Mouse (Mus musculus) MEL (cell line): ENCODE data around the gene Flad1. TPM values are rescaled to one million over a fixed set of nuclear protein-coding genes. Genes with fewer than 3 reads are reported as not detected.

Experiments used
- DNase-seq: peaks from one replicate; pipeline ENCODE4 v3.0.0; 2011; ENCODE audit warnings: low read depth, low spot score
- H3K27ac ChIP-seq: 2 replicates; pipeline ENCODE4 v1.5.1; 2012; ENCODE audit warnings: low read depth, mild to moderate bottlenecking, control low read depth, low read length, moderate library complexity; ENCODE audit not compliant: control insufficient read depth
- H3K27me3 ChIP-seq, 2 experiments: fragments of 150-350 bp in 1 of 2; sonication (generic) in 1 of 2; 2 replicates each; pipeline ENCODE4 v1.6.1; 2012; ENCODE audit warnings: low read length in 2 of 2, mild to moderate bottlenecking in 2 of 2, improper control_type of control experiment in 1 of 2, moderate library complexity in 1 of 2; ENCODE audit not compliant: insufficient read depth in 2 of 2, control insufficient read depth in 1 of 2
- H3K36me3 ChIP-seq, 2 experiments: 2 replicates each; pipeline ENCODE4 v1.6.1; 2012 to 2014; ENCODE audit warnings: low read length in 2 of 2, improper control_type of control experiment in 1 of 2, inconsistent platforms in 1 of 2, mild to moderate bottlenecking in 1 of 2; ENCODE audit not compliant: insufficient read depth in 2 of 2, control insufficient read depth in 1 of 2
- H3K4me1 ChIP-seq, 2 experiments: fragments of 150-350 bp in 1 of 2; sonication (generic) in 1 of 2; 2 replicates each; pipeline ENCODE4 v1.6.1; 2012; ENCODE audit warnings: low read length in 2 of 2, improper control_type of control experiment in 1 of 2, mild to moderate bottlenecking in 1 of 2; ENCODE audit not compliant: insufficient read depth in 2 of 2, control insufficient read depth in 1 of 2
- H3K4me3 ChIP-seq, 2 experiments: fragments of 150-350 bp in 1 of 2; sonication (generic) in 1 of 2; 2 replicates each; pipeline ENCODE4 v1.5.1; 2012; ENCODE audit warnings: low read depth in 2 of 2, low read length in 2 of 2, mild to moderate bottlenecking in 2 of 2, moderate library complexity in 2 of 2, control low read depth in 1 of 2, improper control_type of control experiment in 1 of 2; ENCODE audit not compliant: control insufficient read depth in 1 of 2, insufficient read depth in 1 of 2
- H3K79me2 ChIP-seq: 2 replicates; pipeline ENCODE4 v1.6.1; 2012; ENCODE audit warnings: mild to moderate bottlenecking, low read length, moderate library complexity; ENCODE audit not compliant: control insufficient read depth, poor library complexity, insufficient read depth
- H3K9ac ChIP-seq: 2 replicates; pipeline ENCODE4 v1.6.1; 2012; ENCODE audit warnings: low read depth, mild to moderate bottlenecking, control low read depth, low read length, moderate library complexity; ENCODE audit not compliant: control insufficient read depth, poor library complexity, severe bottlenecking
- H3K9me3 ChIP-seq: fragments of 150-350 bp; sonication (generic); replicated peaks from 2 replicates; pipeline ENCODE4 v1.6.1; 2012; ENCODE audit warnings: mild to moderate bottlenecking, low read length, improper control_type of control experiment, moderate library complexity; ENCODE audit not compliant: insufficient read depth
- BHLHE40 ChIP-seq: IDR thresholded peaks from 2 replicates; pipeline ENCODE4 v1.6.1; 2012; ENCODE audit warnings: low read depth, mild to moderate bottlenecking, inconsistent platforms, low read length, improper control_type of control experiment, borderline replicate concordance
- CHD1 ChIP-seq: IDR thresholded peaks from 2 replicates; pipeline ENCODE4 v1.6.1; 2012; ENCODE audit warnings: low read depth, mild to moderate bottlenecking, inconsistent platforms, low read length, improper control_type of control experiment
- CTCF ChIP-seq, 3 experiments: IDR thresholded peaks in 2 of 3; conservative IDR thresholded peaks in 1 of 3; 2 replicates each; pipeline ENCODE4 v1.5.1; 2011 to 2012; ENCODE audit warnings: low read length in 3 of 3, low read depth in 2 of 3, mild to moderate bottlenecking in 2 of 3, improper control_type of control experiment in 1 of 3, inconsistent platforms in 1 of 3, mixed read lengths in 1 of 3, moderate library complexity in 1 of 3; ENCODE audit not compliant: control insufficient read depth in 1 of 3, insufficient read depth in 1 of 3, poor library complexity in 1 of 3, severe bottlenecking in 1 of 3
- E2F4 ChIP-seq: IDR thresholded peaks from 2 replicates; pipeline ENCODE4 v1.6.1; 2011; ENCODE audit warnings: low read depth, low read length, improper control_type of control experiment, borderline replicate concordance
- ELF1 ChIP-seq: IDR thresholded peaks from 2 replicates; pipeline ENCODE4 v1.6.1; 2014; ENCODE audit warnings: low read depth, mild to moderate bottlenecking, inconsistent platforms, low read length, improper control_type of control experiment, moderate library complexity
- EP300 ChIP-seq, 2 experiments: IDR thresholded peaks; 2 replicates each; pipeline ENCODE4 v1.6.1; 2011; ENCODE audit warnings: improper control_type of control experiment in 2 of 2, low read length in 2 of 2, low read depth in 1 of 2, mild to moderate bottlenecking in 1 of 2
- ETS1 ChIP-seq: IDR thresholded peaks from 2 replicates; pipeline ENCODE4 v1.6.1; 2012; ENCODE audit warnings: low read depth, mild to moderate bottlenecking, inconsistent platforms, low read length, improper control_type of control experiment, moderate library complexity
- GATA1 ChIP-seq: IDR thresholded peaks from 2 replicates; pipeline ENCODE4 v1.6.1; 2011; ENCODE audit warnings: low read depth, low read length, improper control_type of control experiment
- HCFC1 ChIP-seq: IDR thresholded peaks from 2 replicates; pipeline ENCODE4 v1.6.1; 2012; ENCODE audit warnings: low read depth, mild to moderate bottlenecking, inconsistent platforms, low read length, improper control_type of control experiment, moderate library complexity
- KAT2A ChIP-seq: conservative IDR thresholded peaks from 2 replicates; pipeline ENCODE4 v1.6.1; 2012; ENCODE audit warnings: low read depth, low read length, improper control_type of control experiment, inconsistent platforms
- MAFK ChIP-seq: IDR thresholded peaks from 2 replicates; pipeline ENCODE4 v1.6.1; 2011; ENCODE audit warnings: low read depth, mild to moderate bottlenecking, low read length, improper control_type of control experiment, borderline replicate concordance
- MAX ChIP-seq: IDR thresholded peaks from 2 replicates; pipeline ENCODE4 v1.6.1; 2011; ENCODE audit warnings: low read length, improper control_type of control experiment
- MAZ ChIP-seq: IDR thresholded peaks from 2 replicates; pipeline ENCODE4 v1.6.1; 2012; ENCODE audit warnings: low read depth, mild to moderate bottlenecking, inconsistent platforms, low read length, improper control_type of control experiment
- MEF2A ChIP-seq: IDR thresholded peaks from 2 replicates; pipeline ENCODE4 v1.6.1; 2014; ENCODE audit warnings: low read depth, mild to moderate bottlenecking, inconsistent platforms, low read length, improper control_type of control experiment; ENCODE audit not compliant: poor library complexity, insufficient replicate concordance, severe bottlenecking; ENCODE audit errors: extremely low read depth
- MYB ChIP-seq: IDR thresholded peaks from 2 replicates; pipeline ENCODE4 v1.6.1; 2011; ENCODE audit warnings: mild to moderate bottlenecking, low read depth, low read length, improper control_type of control experiment
- MYC ChIP-seq: IDR thresholded peaks from 2 replicates; pipeline ENCODE4 v1.6.1; 2011; ENCODE audit warnings: low read depth, mild to moderate bottlenecking, low read length, improper control_type of control experiment, moderate library complexity
- NELFE ChIP-seq: IDR thresholded peaks from 2 replicates; pipeline ENCODE4 v1.6.1; 2011; ENCODE audit warnings: low read depth, low read length, improper control_type of control experiment
- NRF1 ChIP-seq: IDR thresholded peaks from 2 replicates; pipeline ENCODE4 v1.6.1; 2014; ENCODE audit warnings: low read depth, mild to moderate bottlenecking, inconsistent platforms, low read length, improper control_type of control experiment, moderate library complexity; ENCODE audit not compliant: poor library complexity, insufficient read depth, severe bottlenecking
- POLR2A ChIP-seq, 2 experiments: IDR thresholded peaks; 2 replicates each; pipeline ENCODE4 v1.6.1; 2011 to 2012; ENCODE audit warnings: low read length in 2 of 2, mild to moderate bottlenecking in 2 of 2, control low read depth in 1 of 2, improper control_type of control experiment in 1 of 2, low read depth in 1 of 2, moderate library complexity in 1 of 2; ENCODE audit not compliant: control insufficient read depth in 1 of 2, insufficient read depth in 1 of 2, poor library complexity in 1 of 2
- POLR2AphosphoS2 ChIP-seq: IDR thresholded peaks from 2 replicates; pipeline ENCODE4 v1.6.1; 2011; ENCODE audit warnings: low read length, improper control_type of control experiment
- RAD21 ChIP-seq: IDR thresholded peaks from 2 replicates; pipeline ENCODE4 v1.6.1; 2011; ENCODE audit warnings: mild to moderate bottlenecking, low read depth, low read length, improper control_type of control experiment
- SIN3A ChIP-seq: IDR thresholded peaks from 2 replicates; pipeline ENCODE4 v1.6.1; 2012; ENCODE audit warnings: low read length, improper control_type of control experiment, inconsistent platforms
- SMC3 ChIP-seq: IDR thresholded peaks from 2 replicates; pipeline ENCODE4 v1.6.1; 2011; ENCODE audit warnings: low read depth, low read length, improper control_type of control experiment
- TAL1 ChIP-seq: IDR thresholded peaks from 2 replicates; pipeline ENCODE4 v1.6.1; 2012; ENCODE audit warnings: mild to moderate bottlenecking, inconsistent platforms, low read length, moderate library complexity, mixed read lengths
- TBP ChIP-seq: IDR thresholded peaks from 2 replicates; pipeline ENCODE4 v1.8.0; 2011; ENCODE audit warnings: low read depth, low read length, improper control_type of control experiment
- TCF12 ChIP-seq: IDR thresholded peaks from 2 replicates; pipeline ENCODE4 v1.6.1; 2014; ENCODE audit warnings: low read depth, mild to moderate bottlenecking, inconsistent platforms, low read length, improper control_type of control experiment, moderate library complexity
- UBTF ChIP-seq: IDR thresholded peaks from 2 replicates; pipeline ENCODE4 v1.6.1; 2012; ENCODE audit warnings: low read depth, mild to moderate bottlenecking, inconsistent platforms, low read length, improper control_type of control experiment, moderate library complexity, borderline replicate concordance; ENCODE audit not compliant: insufficient read depth
- USF2 ChIP-seq, 2 experiments: IDR thresholded peaks; 2 replicates each; pipeline ENCODE4 v1.6.1; 2011 to 2012; ENCODE audit warnings: improper control_type of control experiment in 2 of 2, low read length in 2 of 2, borderline replicate concordance in 1 of 2, inconsistent platforms in 1 of 2, low read depth in 1 of 2, mild to moderate bottlenecking in 1 of 2; ENCODE audit not compliant: insufficient read depth in 1 of 2
- ZC3H11A ChIP-seq: IDR thresholded peaks from 2 replicates; pipeline ENCODE4 v1.6.1; 2012; ENCODE audit warnings: low read depth, mild to moderate bottlenecking, inconsistent platforms, low read length, improper control_type of control experiment
- ZKSCAN1 ChIP-seq: IDR thresholded peaks from 2 replicates; pipeline ENCODE4 v1.6.1; 2012; ENCODE audit warnings: low read depth, mild to moderate bottlenecking, inconsistent platforms, low read length, improper control_type of control experiment, moderate library complexity
- polyA plus RNA-seq, 2 experiments: library from polyadenylated mRNA; stranded (reverse) in 1 of 2; unstranded in 1 of 2; fragments of >175 nt in 1 of 2; fragments of >200 nt in 1 of 2; gene quantifications; 2 replicates each; pipeline versions ENCODE4 v1.2.1 to v1.2.4; 2012; ENCODE audit warnings: low replicate concordance in 2 of 2, low read depth in 1 of 2; ENCODE audit not compliant: insufficient read length in 2 of 2, insufficient read depth in 1 of 2, missing spikeins in 1 of 2
- total RNA-seq: library from RNA; depleted of rRNA; stranded (reverse); fragments of 300-350 nt; gene quantifications from 2 replicates; pipeline ENCODE4 v1.2.3, GENCODE M21; 2012

The Flad1 gene
- total and polyA plus RNA-seq, 3 experiments, result 42.9 to 54.2 TPM; not detected in 1

GRCm38 (mm10) chr3:89410864-89411263 is 806 bp downstream of the Flad1 start:
- peak overlapping the region; percentile 89 for H3K9ac ChIP-seq
- no peak for TF ChIP-seq MYC
- no peak for TF ChIP-seq ELF1
- no peak for TF ChIP-seq MYB
- no peak for TF ChIP-seq GATA1
- no peak for TF ChIP-seq MAZ
- TF ChIP-seq TCF12, result no peak
- no peak for TF ChIP-seq SMC3
- no peak for TF ChIP-seq TBP
- no peak for TF ChIP-seq RAD21
- TF ChIP-seq EP300 (IDR thresholded peaks at IDR 0.05; ENCODE audit: low read depth in 1 of 2, low read length in 2 of 2), result no peak
- no peak for TF ChIP-seq BHLHE40
- TF ChIP-seq SIN3A, result no peak
- TF ChIP-seq NELFE, result no peak
- no peak for TF ChIP-seq USF2 (IDR thresholded peaks at IDR 0.05; ENCODE audit: borderline replicate concordance in 1 of 2, insufficient read depth in 1 of 2, low read depth in 1 of 2, low read length in 2 of 2)
- no peak for TF ChIP-seq ZC3H11A
- TF ChIP-seq HCFC1, result no peak
- TF ChIP-seq ETS1, result no peak
- no peak for TF ChIP-seq E2F4
- no peak for TF ChIP-seq CHD1
- TF ChIP-seq MEF2A, result no peak
- no peak for DNase-seq
- no peaks in the 10 kb centered on the region for H3K9me3 ChIP-seq
- H3K36me3 ChIP-seq, result peaks cover 4 to 14% of the 10 kb centered on the region in 2 experiments; a peak in 3 of 4 replicates
- H3K27ac ChIP-seq, result peak overlapping the region; percentile 82; the same call in 1 of the 2 replicates
- peaks cover 0 to 8% of the 10 kb centered on the region in 2 experiments; a peak in 2 of 4 replicates for H3K4me1 ChIP-seq
- peak overlapping the region; percentile 52 to 92 for H3K4me3 ChIP-seq
- H3K79me2 ChIP-seq, result peaks cover 12% of the 10 kb centered on the region
- H3K27me3 ChIP-seq, result no peaks in the 10 kb centered on the region

DNA sequence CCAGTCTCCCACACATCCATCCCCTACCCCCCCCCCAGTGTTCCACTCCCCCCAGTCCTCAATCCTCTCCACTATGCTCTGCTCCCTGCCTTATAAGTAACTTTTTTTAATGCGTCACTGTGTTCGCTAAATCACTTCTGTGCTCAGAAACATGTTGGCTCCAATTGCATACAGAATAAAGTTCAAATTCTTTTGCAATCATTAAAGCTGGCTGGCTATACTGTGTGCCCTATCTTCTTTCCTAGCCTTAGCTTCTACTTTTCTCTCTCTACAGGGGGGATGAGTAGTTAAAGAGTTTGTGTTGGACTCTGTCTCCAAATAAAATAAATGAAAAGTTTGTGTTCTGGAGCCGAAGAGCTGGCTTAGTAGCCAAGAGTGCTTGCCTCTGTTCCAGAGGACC is 2.0 kb downstream of the Flad1 start:
- Histone ChIP-seq H3K27me3 (no peaks in the 10 kb centered on the region), H3K4me3 (no peak overlapping the region), H3K9me3 (no peaks in the 10 kb centered on the region), H3K9ac (no peak overlapping the region), H3K36me3 (peaks cover 7 to 14% of the 10 kb centered on the region in 2 experiments), H3K27ac (no peak overlapping the region), H3K4me1 (peaks cover 0 to 8% of the 10 kb centered on the region in 2 experiments; a peak in 2 of 4 replicates), H3K79me2 (peaks cover 10% of the 10 kb centered on the region)
- no peak for DNase-seq
- no peak for TF ChIP-seq KAT2A
- no peak for TF ChIP-seq TCF12
- TF ChIP-seq HCFC1, result no peak
- TF ChIP-seq POLR2AphosphoS2, result no peak
- TF ChIP-seq UBTF, result no peak
- no peak for TF ChIP-seq CHD1
- no peak for TF ChIP-seq NRF1
- no peak for TF ChIP-seq MYC
- TF ChIP-seq CTCF (IDR thresholded peaks at IDR 0.05 in 2 of 3, conservative IDR thresholded peaks at IDR 0.05 in 1 of 3; ENCODE audit: control insufficient read depth in 1 of 3, insufficient read depth in 1 of 3, low read depth in 2 of 3, low read length in 3 of 3, poor library complexity in 1 of 3, severe bottlenecking in 1 of 3), result no peak
- TF ChIP-seq BHLHE40, result no peak
- TF ChIP-seq RAD21, result no peak
- no peak for TF ChIP-seq E2F4
- TF ChIP-seq TAL1, result no peak
- TF ChIP-seq NELFE, result no peak
- no peak for TF ChIP-seq ZKSCAN1
- TF ChIP-seq POLR2A (IDR thresholded peaks at IDR 0.05; ENCODE audit: control insufficient read depth in 1 of 2, insufficient read depth in 1 of 2, low read depth in 1 of 2, low read length in 2 of 2, poor library complexity in 1 of 2), result no peak
- TF ChIP-seq MAFK, result no peak
- no peak for TF ChIP-seq MAX
- no peak for TF ChIP-seq ZC3H11A
- TF ChIP-seq ELF1, result no peak
